Mouse (Mus musculus) CH12.LX (cell line): Measurements from ENCODE around the gene Rpl10a. TPM values are rescaled to one million over a fixed set of nuclear protein-coding genes. Genes with fewer than 3 reads are reported as not detected.

Experiments
- DNase-seq: peaks from one replicate; pipeline ENCODE4 v3.0.0-alpha.2; 2013; ENCODE audit errors: extremely low read depth
- H3K27ac ChIP-seq: 2 replicates; pipeline ENCODE4 v1.5.1; 2012; ENCODE audit warnings: low read depth, mild to moderate bottlenecking, control low read depth, moderate library complexity; ENCODE audit not compliant: insufficient read depth
- H3K27me3 ChIP-seq: replicated peaks from 2 replicates; pipeline ENCODE3; 2012; ENCODE audit warnings: inconsistent platforms
- H3K36me3 ChIP-seq, 2 experiments: replicated peaks in 1 of 2; 2 replicates each; pipeline versions ENCODE3 to v1.6.1; 2012; ENCODE audit warnings: inconsistent platforms in 1 of 2, low read length in 1 of 2, mild to moderate bottlenecking in 1 of 2, mixed read lengths in 1 of 2, moderate library complexity in 1 of 2; ENCODE audit not compliant: control insufficient read depth in 1 of 2, insufficient read depth in 1 of 2
- H3K4me1 ChIP-seq, 2 experiments: 2 replicates each; pipeline ENCODE4 v1.6.1; 2012; ENCODE audit warnings: inconsistent platforms in 1 of 2, moderate library complexity in 1 of 2; ENCODE audit not compliant: insufficient read depth in 2 of 2, control insufficient read depth in 1 of 2
- H3K4me2 ChIP-seq: 2 replicates; pipeline ENCODE4 v1.6.1; 2012; ENCODE audit warnings: low read depth, mild to moderate bottlenecking, control low read depth; ENCODE audit not compliant: poor library complexity, insufficient read depth, severe bottlenecking
- H3K4me3 ChIP-seq, 3 experiments: fragments of 150-350 bp in 1 of 3; sonication (generic) in 1 of 3; replicated peaks in 1 of 3; 2 replicates each; pipeline versions ENCODE3 to v1.5.1; 2011 to 2012; ENCODE audit warnings: low read depth in 2 of 3, low read length in 2 of 3, mild to moderate bottlenecking in 2 of 3, moderate library complexity in 2 of 3, control low read depth in 1 of 3, improper control_type of control experiment in 1 of 3, inconsistent platforms in 1 of 3, mixed read lengths in 1 of 3; ENCODE audit not compliant: poor library complexity in 1 of 3
- H3K79me2 ChIP-seq: replicated peaks from 2 replicates; pipeline ENCODE4 v1.6.1; 2012; ENCODE audit warnings: mild to moderate bottlenecking, moderate library complexity; ENCODE audit not compliant: control insufficient read depth, poor library complexity, insufficient read depth, severe bottlenecking; ENCODE audit errors: extremely low read depth
- H3K9ac ChIP-seq: 2 replicates; pipeline ENCODE4 v1.6.1; 2012; ENCODE audit warnings: low read depth, mild to moderate bottlenecking, control low read depth, moderate library complexity; ENCODE audit not compliant: insufficient read depth
- H3K9me3 ChIP-seq: replicated peaks from 2 replicates; pipeline ENCODE3; 2012; ENCODE audit warnings: low read length, inconsistent platforms, mixed read lengths
- BHLHE40 ChIP-seq: IDR thresholded peaks from 2 replicates; pipeline ENCODE4 v1.6.1; 2011; ENCODE audit warnings: mild to moderate bottlenecking, low read depth, low read length, improper control_type of control experiment
- CHD1 ChIP-seq: IDR thresholded peaks from 2 replicates; pipeline ENCODE4 v1.6.1; 2012; ENCODE audit warnings: low read depth, low read length, improper control_type of control experiment, inconsistent platforms
- CTCF ChIP-seq, 2 experiments: IDR thresholded peaks in 1 of 2; conservative IDR thresholded peaks in 1 of 2; 2 replicates each; pipeline ENCODE4 v1.5.1; 2011 to 2012; ENCODE audit warnings: low read depth in 2 of 2, low read length in 2 of 2, improper control_type of control experiment in 1 of 2, inconsistent platforms in 1 of 2, mild to moderate bottlenecking in 1 of 2, moderate library complexity in 1 of 2
- E2F4 ChIP-seq: IDR thresholded peaks from 2 replicates; pipeline ENCODE4 v1.6.1; 2011; ENCODE audit warnings: low read depth, low read length, improper control_type of control experiment; ENCODE audit not compliant: insufficient replicate concordance
- ELF1 ChIP-seq: IDR thresholded peaks from 2 replicates; pipeline ENCODE4 v1.6.1; 2014; ENCODE audit warnings: low read depth, mild to moderate bottlenecking, inconsistent platforms, low read length, improper control_type of control experiment
- EP300 ChIP-seq: IDR thresholded peaks from 2 replicates; pipeline ENCODE4 v1.6.1; 2011; ENCODE audit warnings: low read length, improper control_type of control experiment
- ETS1 ChIP-seq: conservative IDR thresholded peaks from 2 replicates; pipeline ENCODE4 v1.6.1; 2012; ENCODE audit warnings: low read depth, mild to moderate bottlenecking, inconsistent platforms, low read length, improper control_type of control experiment, moderate library complexity
- GABPA ChIP-seq: IDR thresholded peaks from 2 replicates; pipeline ENCODE4 v1.6.1; 2012; ENCODE audit warnings: low read depth, low read length, improper control_type of control experiment, inconsistent platforms; ENCODE audit not compliant: insufficient replicate concordance
- JUND ChIP-seq: conservative IDR thresholded peaks from 2 replicates; pipeline ENCODE4 v1.6.1; 2011; ENCODE audit warnings: low read depth, low read length, improper control_type of control experiment
- KAT2A ChIP-seq: IDR thresholded peaks from 2 replicates; pipeline ENCODE4 v1.6.1; 2012; ENCODE audit warnings: low read length, improper control_type of control experiment, inconsistent platforms; ENCODE audit not compliant: insufficient replicate concordance
- MAFK ChIP-seq: IDR thresholded peaks from 2 replicates; pipeline ENCODE4 v1.6.1; 2011; ENCODE audit warnings: low read length, improper control_type of control experiment; ENCODE audit not compliant: insufficient replicate concordance
- MAX ChIP-seq: IDR thresholded peaks from 2 replicates; pipeline ENCODE4 v1.6.1; 2011; ENCODE audit warnings: low read length, improper control_type of control experiment
- MAZ ChIP-seq: IDR thresholded peaks from 2 replicates; pipeline ENCODE4 v1.6.1; 2012; ENCODE audit warnings: low read depth, mild to moderate bottlenecking, inconsistent platforms, low read length, improper control_type of control experiment, moderate library complexity
- MEF2A ChIP-seq: IDR thresholded peaks from 2 replicates; pipeline ENCODE4 v1.6.1; 2014; ENCODE audit warnings: low read depth, mild to moderate bottlenecking, inconsistent platforms, low read length, improper control_type of control experiment, borderline replicate concordance
- MXI1 ChIP-seq: IDR thresholded peaks from 2 replicates; pipeline ENCODE4 v1.6.1; 2011; ENCODE audit warnings: mild to moderate bottlenecking, low read depth, low read length, improper control_type of control experiment
- MYC ChIP-seq: IDR thresholded peaks from 2 replicates; pipeline ENCODE4 v1.6.1; 2011; ENCODE audit warnings: low read depth, mild to moderate bottlenecking, improper control_type of control experiment, low read length
- NELFE ChIP-seq: IDR thresholded peaks from 2 replicates; pipeline ENCODE4 v1.6.1; 2011; ENCODE audit warnings: low read depth, low read length, improper control_type of control experiment
- NRF1 ChIP-seq: IDR thresholded peaks from 2 replicates; pipeline ENCODE4 v1.6.1; 2014; ENCODE audit warnings: low read depth, mild to moderate bottlenecking, inconsistent platforms, low read length, improper control_type of control experiment, moderate library complexity
- PAX5 ChIP-seq: IDR thresholded peaks from 2 replicates; pipeline ENCODE4 v1.6.1; 2012; ENCODE audit warnings: low read length, inconsistent platforms, mixed read lengths
- POLR2A ChIP-seq: IDR thresholded peaks from 2 replicates; pipeline ENCODE4 v1.6.1; 2011; ENCODE audit warnings: low read depth, mild to moderate bottlenecking, improper control_type of control experiment, low read length
- POLR2AphosphoS2 ChIP-seq: IDR thresholded peaks from 2 replicates; pipeline ENCODE4 v1.6.1; 2011; ENCODE audit warnings: low read depth, low read length, improper control_type of control experiment
- RAD21 ChIP-seq: IDR thresholded peaks from 2 replicates; pipeline ENCODE4 v1.6.1; 2011; ENCODE audit warnings: low read depth, mild to moderate bottlenecking, low read length, improper control_type of control experiment, moderate library complexity
- RCOR1 ChIP-seq: conservative IDR thresholded peaks from 2 replicates; pipeline ENCODE4 v1.6.1; 2012; ENCODE audit warnings: low read depth, mild to moderate bottlenecking, inconsistent platforms, low read length, improper control_type of control experiment
- SMC3 ChIP-seq: IDR thresholded peaks from 2 replicates; pipeline ENCODE4 v1.6.1; 2011; ENCODE audit warnings: low read depth, low read length, improper control_type of control experiment
- TBP ChIP-seq: conservative IDR thresholded peaks from 2 replicates; pipeline ENCODE4 v1.6.1; 2011; ENCODE audit warnings: low read depth, low read length, improper control_type of control experiment
- TCF12 ChIP-seq: IDR thresholded peaks from 2 replicates; pipeline ENCODE4 v1.6.1; 2014; ENCODE audit warnings: low read depth, mild to moderate bottlenecking, inconsistent platforms, low read length, improper control_type of control experiment
- UBTF ChIP-seq: IDR thresholded peaks from 2 replicates; pipeline ENCODE4 v1.6.1; 2012; ENCODE audit warnings: low read depth, mild to moderate bottlenecking, inconsistent platforms, low read length, improper control_type of control experiment, moderate library complexity
- ZC3H11A ChIP-seq: IDR thresholded peaks from 2 replicates; pipeline ENCODE4 v1.6.1; 2012; ENCODE audit warnings: low read depth, mild to moderate bottlenecking, inconsistent platforms, low read length, improper control_type of control experiment
- ZKSCAN1 ChIP-seq: IDR thresholded peaks from 2 replicates; pipeline ENCODE4 v1.6.1; 2012; ENCODE audit warnings: low read depth, inconsistent platforms, low read length, improper control_type of control experiment, borderline replicate concordance
- ZMIZ1 ChIP-seq: IDR thresholded peaks from 2 replicates; pipeline ENCODE4 v1.6.1; 2012; ENCODE audit warnings: low read depth, mild to moderate bottlenecking, inconsistent platforms, low read length, improper control_type of control experiment
- ZNF384 ChIP-seq: IDR thresholded peaks from 2 replicates; pipeline ENCODE4 v1.6.1; 2012; ENCODE audit warnings: low read depth, low read length, improper control_type of control experiment, inconsistent platforms
- dilution Hi-C: fragments of 300-500 bp; cut with MboI; formaldehyde crosslinking; loops from 2 replicates; pipeline ENCODE4 v1.14.3; 2020; ENCODE audit warnings: low sequenced_read_pairs; ENCODE audit not compliant: extremely low pct_unique_long_range_greater_than_20kb, extremely low pct_ligation_motif_present
- in situ Hi-C: fragments of 300-500 bp; cut with MboI; formaldehyde crosslinking; loops from 3 replicates; pipeline ENCODE4 v1.14.3; 2019; ENCODE audit warnings: low sequenced_read_pairs, low pct_ligation_motif_present, low pct_unique_long_range_greater_than_20kb, mixed read lengths
- polyA plus RNA-seq: library from polyadenylated mRNA; unstranded; fragments of >175 nt; gene quantifications from 2 replicates; pipeline ENCODE4 v1.2.1, GENCODE M21; 2012; ENCODE audit warnings: low read depth; ENCODE audit not compliant: insufficient read length
- total RNA-seq, 2 experiments: library from RNA; depleted of rRNA; stranded (reverse); fragments of 300-350 nt in 1 of 2; fragments of >200 nt in 1 of 2; gene quantifications; 2 replicates each; pipeline ENCODE4 v1.2.3; 2012 to 2014

Gene Rpl10a
- total and polyA plus RNA-seq, 3 experiments: 1,605 to 4,144 (median 3,467) TPM

DNA sequence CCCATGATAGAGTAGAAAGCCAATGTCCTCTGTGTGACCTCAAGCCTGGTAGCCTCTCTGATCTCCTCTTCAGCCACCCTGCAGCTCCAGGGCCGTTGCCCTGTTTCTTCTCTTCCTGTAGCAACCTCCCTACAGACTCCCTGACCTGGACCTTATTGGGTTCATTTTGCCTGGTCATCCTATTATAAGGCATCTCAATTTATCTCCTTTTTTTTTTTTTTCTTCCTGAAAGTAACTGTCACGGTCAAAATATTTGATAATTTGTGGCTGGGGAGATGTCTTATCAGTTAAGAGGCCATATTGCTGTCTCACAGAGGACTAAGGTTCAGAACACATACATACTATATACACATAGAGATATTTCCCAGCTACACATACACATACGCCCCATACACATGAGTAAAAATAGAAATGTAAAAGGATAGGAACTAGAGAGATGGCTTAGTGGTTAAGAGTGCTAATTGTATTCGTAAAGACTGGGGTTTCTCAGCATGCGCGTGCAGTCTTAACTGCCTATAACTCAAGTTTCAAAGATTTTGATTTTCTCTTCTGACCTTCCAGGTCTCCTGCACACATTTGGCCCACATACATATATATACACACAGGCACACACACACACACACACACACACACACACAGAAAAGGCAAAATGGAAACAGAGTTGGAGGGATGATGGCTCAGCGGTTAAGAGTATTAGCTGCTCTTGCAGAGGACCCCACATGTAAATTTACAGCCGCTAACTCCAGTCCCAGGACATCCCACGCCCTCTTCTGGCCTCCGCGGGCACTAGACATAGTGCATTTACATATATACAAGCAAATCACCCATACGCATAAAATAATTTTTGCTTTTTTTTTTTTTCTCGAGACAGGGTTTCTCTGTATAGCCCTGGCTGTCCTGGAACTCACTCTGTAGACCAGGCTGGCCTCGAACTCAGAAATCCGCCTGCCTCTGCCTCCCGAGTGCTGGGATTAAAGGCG, 15.7 kb upstream of the Rpl10a start (continued):
- peak; percentile 61; the same call in 1 of the 2 replicates for TF ChIP-seq MAX
- TF ChIP-seq ETS1: peak; percentile 50; the same call in 1 of the 2 replicates
- TF ChIP-seq ELF1: no peak
- no peak for TF ChIP-seq ZMIZ1
- TF ChIP-seq SMC3: peak; percentile 51
- peak in 1 of 2 experiments; percentile 65; a peak in 2 of 4 replicates for TF ChIP-seq CTCF (conservative IDR thresholded peaks at IDR 0.05 in 1 of 2, IDR thresholded peaks at IDR 0.05 in 1 of 2; ENCODE audit: low read depth in 2 of 2, low read length in 2 of 2)
- peak; percentile 66 for TF ChIP-seq MXI1
- peak; percentile 68 for TF ChIP-seq ZNF384
- TF ChIP-seq ZC3H11A: no peak
- TF ChIP-seq POLR2AphosphoS2: no peak
- TF ChIP-seq MAFK: 0 out of 2 replicates have a peak, but pooled peaks have one; percentile 16
- no peak for TF ChIP-seq NRF1
- no peak for TF ChIP-seq MAZ
- TF ChIP-seq MYC: no peak
- peak; percentile 39; the same call in 1 of the 2 replicates for TF ChIP-seq POLR2A
- no peak; the same call in 1 of the 2 replicates for TF ChIP-seq BHLHE40
- TF ChIP-seq KAT2A: no peak
- peak; percentile 34; the same call in 1 of the 2 replicates for TF ChIP-seq EP300
- TF ChIP-seq E2F4: no peak

DNA sequence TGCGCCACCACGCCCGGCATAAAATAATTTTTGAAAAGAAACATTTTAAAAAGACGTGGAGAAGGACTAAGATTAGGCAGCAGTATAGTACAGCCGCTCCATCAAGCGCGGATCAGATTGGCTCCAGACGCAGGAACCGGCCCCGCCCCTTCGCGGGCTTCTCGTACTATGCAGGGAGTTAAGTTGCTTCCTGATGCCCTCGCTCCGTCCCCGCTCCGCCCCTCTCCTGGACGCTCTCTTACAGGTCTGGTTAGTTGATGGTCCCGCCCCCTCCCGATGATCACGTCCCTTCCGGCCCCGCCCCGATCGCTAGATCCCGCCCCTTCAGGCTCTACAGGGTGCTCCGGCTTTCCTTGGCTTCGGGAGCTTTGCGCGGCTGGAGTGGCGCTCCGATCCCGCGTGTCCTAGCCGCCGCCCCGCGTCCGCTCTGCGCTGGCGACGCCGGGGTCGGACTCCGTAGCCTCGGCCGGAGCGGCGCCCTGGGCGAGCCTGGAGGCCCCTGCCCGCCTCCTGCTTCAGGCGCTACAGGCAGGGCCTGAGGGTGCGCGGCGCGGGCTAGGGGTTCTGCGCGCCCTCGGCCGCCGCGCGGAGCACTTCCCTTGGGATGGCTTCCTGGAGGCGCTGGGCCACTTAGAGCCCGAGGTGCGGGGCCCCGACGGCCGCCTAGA, 14.9 kb upstream of the Rpl10a start, which contains the start of gene Fance:
Gene Fance, plus strand, starts transcription at position 308 of the 668 bp plus-strand sequence.
- dilution Hi-C loops: no loop called here
- Histone ChIP-seq H3K27ac (peak within 1 kb of the TSS; percentile 81), H3K27me3 (no peaks in the 10 kb centered on the region), H3K79me2 (0 out of 2 replicates have a peak, but pooled peaks cover 2% of the 10 kb centered on the region), H3K9me3 (no peaks in the 10 kb centered on the region), H3K36me3 (peaks cover 31 to 34% of the 10 kb centered on the region in 2 experiments), H3K4me1 (peaks cover 4 to 49% of the 10 kb centered on the region in 2 experiments; a peak in 3 of 4 replicates), H3K9ac (peak within 1 kb of the TSS; percentile 96), H3K4me2 (peak within 1 kb of the TSS; percentile 88), H3K4me3 (peak within 1 kb of the TSS; percentile 56 to 100 (median 85))
- DNase-seq: peak; percentile 100
- in situ Hi-C loops: loop anchor here (25.0 kb wide), 1 partner anchor 226 kb away; the partner anchor contains the start of gene Tcp11
- no peak for TF ChIP-seq MAFK
- TF ChIP-seq TBP: peak; percentile 80
- no peak for TF ChIP-seq UBTF
- TF ChIP-seq GABPA: no peak
- TF ChIP-seq ELF1: peak; percentile 74
- peak; percentile 78 for TF ChIP-seq NELFE
- peak; percentile 82 for TF ChIP-seq MAZ
- peak; percentile 85 for TF ChIP-seq POLR2A
- TF ChIP-seq ZNF384: peak; percentile 27; the same call in 1 of the 2 replicates
- no peak for TF ChIP-seq RCOR1
- no peak for TF ChIP-seq MYC
- TF ChIP-seq MXI1: no peak; the same call in 1 of the 2 replicates
- no peak for TF ChIP-seq JUND
- TF ChIP-seq CHD1: no peak
- peak; percentile 65; the same call in 1 of the 2 replicates for TF ChIP-seq E2F4
- 0 out of 2 replicates have a peak, but pooled peaks have one; percentile 24 for TF ChIP-seq TCF12
- peak; percentile 75; the same call in 1 of the 2 replicates for TF ChIP-seq ZMIZ1
- no peak for TF ChIP-seq ZKSCAN1
- TF ChIP-seq NRF1: peak; percentile 7; the same call in 1 of the 2 replicates
- TF ChIP-seq RAD21: no peak
- TF ChIP-seq BHLHE40: no peak
- TF ChIP-seq MEF2A: peak; percentile 28; the same call in 1 of the 2 replicates
- no peak for TF ChIP-seq PAX5
- TF ChIP-seq POLR2AphosphoS2: no peak
